Mouse (Mus musculus) lung, postnatal 25 days (tissue): ENCODE measurements around the gene Ptprs.
"Not testable (repeated sequence)": the region's sequence is repeated elsewhere in the genome, so short reads cannot be mapped to it uniquely, and the experiment has no call there.

ENCODE experiments used
- DNase-seq: peaks from one replicate; pipeline ENCODE4 v3.0.0; 2022; ENCODE audit warnings: low spot score

Ptprs gene

DNA sequence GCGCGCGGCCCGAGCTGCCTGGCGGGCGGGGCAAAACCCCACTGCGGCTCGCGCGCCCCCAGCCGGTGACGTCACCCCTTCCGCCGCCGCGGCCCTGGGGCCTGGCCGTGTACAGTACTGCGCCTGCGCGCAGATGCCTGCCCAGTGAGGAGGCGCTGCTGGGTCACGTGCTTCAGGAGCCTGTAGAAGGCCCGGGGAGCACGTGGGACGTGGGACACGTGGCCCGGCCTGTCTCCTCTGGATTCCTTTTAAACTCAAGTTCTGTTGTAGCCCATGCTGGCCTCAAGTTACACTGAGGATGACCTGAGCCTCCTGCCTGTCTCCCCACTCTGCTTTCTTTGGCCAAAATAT is at the start of gene Ptprs:
Ptprs (minus strand) TSS at position 82 of the 351 bp plus-strand sequence.
- peak; percentile 90 for DNase-seq

DNA sequence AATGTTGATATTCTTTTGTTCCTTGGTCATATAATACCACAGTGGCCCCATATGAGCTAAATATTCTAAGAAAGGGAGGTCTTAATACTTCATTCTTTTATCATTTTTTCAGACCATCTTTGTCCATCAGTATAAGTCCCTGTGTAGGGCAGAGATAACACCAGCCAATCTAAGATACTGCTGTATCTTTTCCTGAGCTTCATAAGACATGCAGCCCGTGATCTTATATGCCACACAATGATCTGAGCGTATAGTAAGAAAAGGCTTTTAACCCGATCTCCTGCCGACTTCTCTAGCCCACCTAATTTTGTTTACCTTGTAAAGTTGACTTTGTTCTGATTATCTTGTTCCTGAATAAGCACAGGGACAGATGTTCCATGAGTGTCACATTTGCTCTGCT is 48.7 kb upstream of the Ptprs start:
- no peak for DNase-seq

DNA sequence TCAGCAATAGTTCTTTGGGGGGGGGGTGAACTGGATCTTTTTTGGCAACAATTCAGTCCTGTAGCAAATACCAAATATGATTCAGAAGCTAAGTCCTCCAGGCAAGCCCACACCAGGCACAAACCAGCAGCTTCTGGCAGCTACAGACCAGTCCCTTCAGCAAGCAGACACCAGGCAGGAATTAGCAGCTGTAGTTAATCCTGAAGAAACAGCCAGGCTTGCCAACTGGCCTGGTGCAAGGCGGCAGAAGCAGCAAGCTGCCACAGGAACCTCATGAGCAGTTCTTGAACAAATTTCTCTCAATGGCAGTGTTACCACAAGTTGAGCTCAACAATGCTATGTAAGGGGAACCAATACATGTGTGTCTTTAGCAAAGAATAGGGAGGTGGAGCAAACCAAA is 46.5 kb upstream of the Ptprs start:
- DNase-seq: no peak

DNA sequence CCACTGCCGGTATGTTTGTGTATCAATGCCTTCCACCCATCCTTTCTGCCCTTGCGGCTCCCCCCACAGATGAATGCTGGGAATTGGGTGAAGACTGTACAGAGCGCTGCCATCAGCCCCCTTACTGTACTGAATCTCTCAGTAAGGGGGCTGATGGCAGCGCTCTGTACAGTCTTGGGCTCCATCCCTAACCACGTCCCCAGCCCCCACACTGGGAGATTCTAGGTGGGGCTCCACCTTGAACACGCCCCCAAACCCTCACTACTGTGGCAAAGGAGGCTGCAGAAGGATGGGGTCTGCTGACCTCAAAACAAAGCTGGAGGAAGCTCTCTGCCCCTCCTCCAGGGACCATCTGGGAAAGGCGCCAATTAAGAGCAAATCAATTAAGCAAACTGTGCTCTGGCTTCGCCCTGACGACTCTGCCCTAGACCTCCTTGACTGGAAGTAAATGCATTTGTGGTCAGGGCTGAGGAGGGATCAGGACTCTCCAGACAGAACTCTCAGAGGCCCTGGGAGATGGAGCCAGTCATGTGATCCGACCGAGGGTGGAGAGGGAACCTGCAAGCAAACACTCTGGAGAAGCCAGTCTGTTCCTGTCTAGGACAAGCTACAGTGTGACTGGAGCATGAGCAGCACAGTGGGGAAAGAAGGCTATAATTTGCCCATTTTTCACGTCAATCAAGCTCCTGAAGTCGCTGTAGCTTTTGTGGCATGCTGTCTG is 39.6 kb upstream of the Ptprs start:
- DNase-seq: no peak

DNA sequence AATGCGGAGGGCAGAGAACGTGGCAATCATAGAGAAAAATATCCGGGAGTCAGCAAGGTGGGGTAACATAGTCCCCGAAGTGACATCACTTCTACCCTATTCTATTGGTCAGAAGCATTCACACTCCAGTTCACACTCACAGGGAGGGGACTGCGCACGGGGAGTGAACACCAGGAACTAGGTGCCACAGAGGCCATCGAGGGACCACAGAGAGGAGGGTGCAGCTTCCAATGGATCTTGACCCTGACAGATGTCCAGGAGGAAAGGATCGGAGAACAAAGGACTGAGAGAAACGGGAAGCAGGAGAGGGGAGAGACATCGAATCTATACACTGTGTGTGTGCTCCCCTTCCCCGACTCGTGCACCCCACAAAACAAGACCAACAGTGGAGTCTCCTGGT is 38.6 kb upstream of the Ptprs start:
- DNase-seq: no peak

DNA sequence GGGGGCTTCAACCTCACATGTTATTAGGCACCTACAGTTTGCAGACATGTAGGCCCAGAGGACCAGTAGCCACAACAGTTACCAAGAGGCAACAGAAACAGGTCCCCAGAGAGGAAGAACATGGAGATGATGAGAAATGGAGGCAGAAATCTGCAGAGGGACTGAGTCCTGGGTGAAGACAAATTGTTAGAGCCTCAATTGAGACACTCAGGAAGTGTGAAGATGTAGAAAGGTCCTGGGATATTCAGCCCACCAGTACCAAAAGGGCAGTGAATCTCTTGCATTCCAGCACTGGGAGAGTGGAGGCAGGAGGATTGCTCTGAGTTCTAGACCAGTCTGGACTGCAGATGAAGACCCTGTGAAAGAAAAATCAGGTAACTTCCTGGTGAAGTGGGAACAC is 38.0 kb upstream of the Ptprs start:
- no peak for DNase-seq

DNA sequence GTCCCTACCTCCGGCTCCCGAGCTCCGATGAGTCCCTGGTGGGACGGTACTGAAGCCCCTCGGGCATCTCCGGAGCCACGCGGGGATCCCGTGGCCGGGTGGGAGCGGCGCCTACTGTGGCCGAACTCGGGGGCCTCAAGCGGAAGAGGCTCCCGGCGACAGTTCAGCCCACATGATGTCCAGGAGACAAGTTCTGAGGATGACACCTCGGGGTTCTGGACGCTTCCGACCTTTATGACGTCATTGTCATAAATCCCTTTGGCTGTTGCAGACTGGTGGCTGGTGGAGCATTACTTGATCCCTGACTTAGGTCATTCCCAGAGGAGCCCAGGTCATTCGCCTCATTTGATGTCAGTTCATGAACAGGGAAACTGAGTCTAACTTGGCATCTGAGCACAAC is 36.0 kb upstream of the Ptprs start, which contains the start of gene Znrf4:
Znrf4 (minus strand) TSS at position 122 of the 400 bp plus-strand sequence.
- DNase-seq: no peak

DNA sequence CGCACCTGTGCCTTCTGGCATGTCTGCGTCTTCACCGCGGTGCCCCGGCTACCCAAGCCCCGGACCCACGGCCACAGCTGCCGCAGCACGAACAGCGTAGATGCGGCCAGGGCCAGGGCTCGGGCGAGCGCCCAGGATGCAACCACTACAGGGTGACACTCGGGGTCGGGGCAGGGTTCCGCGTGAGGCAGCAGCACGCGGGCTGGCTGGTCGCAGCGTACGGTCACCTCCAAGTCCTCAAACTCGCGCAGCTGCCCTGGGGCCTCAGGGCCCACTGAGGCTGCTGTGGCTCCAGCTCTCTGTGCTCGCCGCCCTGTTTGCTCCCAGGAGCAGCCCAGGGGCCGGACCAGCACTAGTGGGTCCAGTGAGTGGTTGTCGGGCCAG is 35.4 kb upstream of the Ptprs start:
- DNase-seq: no peak

DNA sequence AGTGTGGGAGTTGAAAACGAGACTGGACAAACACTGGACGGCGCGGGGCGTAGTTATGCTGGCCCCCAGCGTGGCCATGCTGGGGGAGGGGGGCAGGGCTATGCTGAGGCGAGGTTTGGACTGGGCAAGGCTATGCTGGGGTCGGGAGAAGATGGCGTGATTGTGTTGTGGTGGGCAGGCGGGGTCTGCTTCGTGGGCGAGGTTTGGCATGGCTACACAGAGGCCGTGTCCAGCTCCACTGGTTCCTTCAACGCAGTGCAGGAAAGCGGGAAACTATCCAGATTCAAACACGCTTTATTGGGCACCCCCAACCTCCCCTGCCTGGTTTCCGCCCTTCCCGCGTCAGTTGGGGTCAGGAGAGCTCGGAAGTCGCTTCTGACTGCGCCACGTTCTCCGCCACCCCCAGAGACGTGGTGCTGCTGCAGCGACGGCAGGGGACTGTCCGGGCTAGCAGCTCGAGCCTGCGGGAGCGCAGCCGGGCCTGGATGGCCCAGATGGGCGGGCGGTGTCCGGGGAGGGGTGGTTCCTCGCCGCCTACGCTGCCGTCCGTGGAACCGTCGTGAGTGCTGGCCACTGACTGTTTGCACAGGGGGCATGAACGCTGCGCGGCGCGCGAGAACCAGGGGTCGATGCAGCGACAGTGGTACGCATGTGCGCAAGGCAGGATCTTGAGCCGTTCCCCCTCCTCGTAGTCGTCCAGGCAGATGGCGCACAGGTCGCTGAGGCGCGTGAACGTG is 34.9 kb upstream of the Ptprs start:
- no peak for DNase-seq

DNA sequence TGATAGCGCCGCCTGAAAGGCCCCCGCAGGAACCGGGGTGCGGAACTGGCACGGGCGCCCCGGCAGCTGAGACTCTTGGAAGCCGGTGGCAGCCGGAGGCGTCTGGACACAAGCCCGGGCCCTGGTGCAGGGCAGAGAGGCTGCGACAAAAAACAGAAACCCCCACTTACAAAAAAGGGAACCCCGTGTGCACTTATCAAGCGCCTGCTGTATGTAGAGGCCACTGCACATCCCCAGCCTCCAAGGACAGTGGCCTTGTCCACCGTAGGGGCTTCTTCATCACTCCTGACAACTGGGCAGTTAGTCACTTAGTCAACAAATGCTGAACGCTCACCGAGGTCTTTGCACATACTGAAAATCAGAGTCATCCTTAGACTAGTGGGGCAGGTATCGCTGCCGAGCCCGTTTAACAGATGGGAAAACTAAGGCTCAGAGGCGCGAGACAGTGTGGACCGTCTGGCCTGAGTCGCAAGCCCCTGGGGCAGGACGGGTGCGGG is 34.2 kb upstream of the Ptprs start:
- DNase-seq: no peak

DNA sequence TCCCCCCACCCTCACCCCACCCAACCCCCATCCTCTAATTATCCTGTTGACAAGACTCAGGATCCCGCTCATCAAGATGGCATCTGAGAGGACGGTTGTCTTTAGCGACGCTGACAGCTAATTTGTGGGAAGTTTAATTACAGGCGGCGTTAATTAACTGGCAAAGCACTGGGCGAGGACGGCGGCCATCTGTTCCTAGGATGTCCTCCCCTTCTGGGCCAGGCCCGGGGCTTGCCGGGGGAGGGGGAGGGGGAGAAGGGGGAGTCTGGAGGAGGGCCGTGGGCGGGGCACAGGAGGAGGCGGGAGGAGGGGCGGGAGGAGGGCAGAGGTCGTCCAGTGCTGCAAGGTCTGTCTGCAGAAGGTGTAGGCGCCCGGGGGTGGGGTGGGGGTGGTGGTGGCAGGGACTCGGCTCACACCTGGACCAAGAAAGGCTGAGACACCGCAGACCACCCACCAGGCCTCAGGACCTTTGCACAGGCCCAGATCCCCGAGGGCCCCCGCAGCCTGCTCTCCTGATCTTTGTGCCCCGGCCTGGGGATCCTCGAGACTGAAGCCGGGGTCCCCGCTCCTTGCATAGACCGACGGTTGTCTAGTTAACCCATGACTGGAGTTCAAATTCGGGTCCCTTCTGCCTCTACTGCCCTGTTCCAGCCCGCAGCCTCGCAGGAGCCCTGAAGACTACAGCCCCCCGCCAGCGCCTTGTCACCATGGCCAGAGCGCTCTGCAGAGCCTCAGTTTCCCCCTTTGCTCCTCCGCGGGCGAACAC is 33.6 kb upstream of the Ptprs start:
- DNase-seq: no peak

DNA sequence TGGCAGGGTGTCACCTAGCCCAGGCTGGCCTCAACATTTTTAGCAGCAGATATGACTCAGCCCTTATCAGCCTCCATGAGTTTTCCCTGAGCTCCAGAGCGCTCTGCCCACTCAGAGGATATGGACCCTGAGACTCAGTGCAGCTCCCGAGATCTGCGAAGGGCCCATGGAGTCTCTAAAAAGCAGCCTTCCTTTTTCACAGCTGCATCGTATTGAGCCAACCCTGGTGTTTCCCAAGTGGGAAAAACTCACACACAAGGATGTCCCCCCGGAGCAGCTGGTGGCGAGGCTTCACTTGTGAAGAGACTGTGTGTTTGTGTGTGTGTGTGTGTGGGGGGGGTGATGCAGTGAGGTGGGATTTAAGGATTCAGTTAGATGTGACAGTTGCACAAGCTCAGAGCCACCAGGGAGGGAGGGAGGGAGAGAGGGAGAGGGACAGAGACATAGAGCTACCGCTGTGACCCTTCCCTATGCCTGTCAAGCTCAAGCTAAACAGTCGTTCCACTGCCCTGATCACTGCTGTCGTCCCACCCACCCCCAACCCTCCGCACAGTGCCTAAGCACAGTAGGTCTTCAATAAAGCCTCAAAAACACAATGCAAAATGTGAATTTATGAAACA is 32.8 kb upstream of the Ptprs start:
- DNase-seq: no peak

DNA sequence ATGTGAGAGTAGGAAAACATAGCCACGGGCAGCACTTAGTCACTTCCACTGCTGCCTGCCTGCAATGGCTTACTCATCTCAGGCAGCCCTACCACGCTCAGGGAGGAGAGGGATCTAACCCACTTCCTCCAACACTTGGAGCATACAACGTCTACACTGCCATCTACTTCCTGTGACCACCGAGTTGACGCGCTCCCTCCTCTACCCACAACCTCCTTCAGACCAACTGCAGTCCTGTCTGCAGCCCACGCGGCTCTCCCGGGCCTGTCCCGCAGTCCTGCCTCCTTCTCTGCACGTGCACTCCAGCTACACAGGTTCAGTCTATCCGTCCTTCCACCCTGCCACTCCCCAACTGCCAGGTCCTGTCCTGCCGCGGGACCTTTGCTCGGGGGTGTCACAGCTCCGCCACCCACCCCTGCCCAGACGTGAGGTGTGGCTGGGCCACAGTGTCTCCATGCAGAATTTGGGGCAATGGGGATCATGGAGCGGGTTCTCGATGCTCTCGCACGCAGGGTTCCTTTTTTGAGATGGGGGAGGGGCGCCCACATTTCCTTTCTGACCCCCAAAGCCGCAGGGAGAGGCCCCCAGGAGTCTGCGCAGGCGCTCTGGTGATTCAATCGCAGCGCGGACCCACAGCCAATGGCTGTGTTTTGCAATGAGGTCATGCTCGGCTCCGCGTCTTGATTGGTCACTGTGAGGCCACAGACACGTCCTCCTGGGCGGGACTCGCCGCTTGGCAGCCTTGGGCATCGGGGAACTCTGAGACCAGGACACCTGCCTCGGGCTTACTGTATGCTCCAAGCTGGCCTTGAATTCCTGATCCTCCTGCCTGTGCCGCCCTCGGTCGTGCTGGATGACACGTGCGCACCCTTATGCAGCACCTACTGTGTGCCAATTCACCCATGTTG is 31.1 kb upstream of the Ptprs start:
- peak; percentile 96 for DNase-seq

DNA sequence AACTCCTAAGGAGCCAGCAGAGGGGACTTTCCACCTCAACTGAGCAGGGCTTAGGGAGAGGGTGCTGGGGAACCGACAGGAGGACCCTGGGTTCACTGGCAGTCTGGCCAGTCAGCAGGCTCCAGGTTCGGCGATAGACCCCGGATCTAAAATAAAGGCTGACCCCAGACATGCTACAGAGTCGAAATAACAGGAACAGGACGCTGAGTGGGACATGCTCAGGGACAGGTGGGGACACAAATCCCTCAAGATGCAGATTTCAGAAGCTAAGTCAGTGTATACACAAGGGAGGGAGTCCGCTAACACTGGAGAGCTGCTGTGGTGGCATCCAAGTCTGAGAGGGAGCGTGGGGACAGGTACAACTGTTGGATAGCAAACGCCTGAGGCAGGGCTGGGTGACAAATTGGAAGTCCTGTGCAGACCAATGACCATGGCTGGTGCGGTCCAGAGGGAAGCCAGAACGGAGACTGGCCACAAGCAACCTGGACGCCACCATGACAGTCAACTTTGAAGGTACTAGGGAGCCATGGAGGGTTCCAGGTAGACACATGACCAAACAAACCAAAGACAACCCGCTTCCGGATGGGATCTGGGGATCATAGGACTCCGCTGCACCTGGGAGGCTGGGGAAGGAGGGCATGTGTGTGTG is 30.3 kb upstream of the Ptprs start:
- DNase-seq: no peak

DNA sequence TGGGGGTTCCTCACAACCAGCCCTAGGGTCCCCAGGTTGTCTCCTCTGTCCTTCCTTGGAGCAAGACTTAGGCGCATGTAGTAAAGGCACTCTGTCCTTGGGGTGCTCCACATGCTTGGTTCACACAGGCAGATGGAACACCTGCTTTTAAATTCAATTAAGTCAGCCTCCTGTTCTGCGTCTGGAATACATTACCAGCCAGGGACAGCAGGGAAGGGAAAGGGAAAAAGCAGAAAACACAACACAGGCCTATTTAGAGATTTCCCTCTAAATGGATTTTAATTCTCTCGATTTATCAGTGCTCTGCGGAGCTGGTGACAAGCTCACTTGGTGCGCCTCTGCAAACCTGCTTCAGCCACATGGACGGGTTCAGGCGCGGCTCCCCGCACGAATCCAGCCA is 29.1 kb upstream of the Ptprs start:
- DNase-seq: no peak

DNA sequence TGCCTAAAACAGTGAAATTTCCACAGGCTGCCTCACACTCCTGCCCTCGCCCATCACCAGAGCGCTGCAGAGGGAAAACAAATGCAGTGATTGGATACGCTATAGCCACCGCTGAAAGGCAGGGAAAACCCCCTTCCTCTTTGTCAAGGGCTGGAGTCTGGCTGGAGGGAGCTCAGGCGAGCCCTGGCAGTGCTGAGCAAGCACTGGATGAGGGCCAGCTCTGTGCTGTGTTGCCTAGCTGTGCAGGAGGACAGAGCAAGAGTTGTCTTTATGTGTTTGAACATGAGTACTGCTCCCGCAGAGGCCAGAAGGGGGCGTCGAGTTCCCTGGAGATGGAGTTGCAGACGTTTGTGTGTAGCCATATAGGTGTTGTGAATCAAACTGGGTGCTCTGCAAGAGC is 26.2 kb upstream of the Ptprs start:
- DNase-seq: peak; percentile 29

DNA sequence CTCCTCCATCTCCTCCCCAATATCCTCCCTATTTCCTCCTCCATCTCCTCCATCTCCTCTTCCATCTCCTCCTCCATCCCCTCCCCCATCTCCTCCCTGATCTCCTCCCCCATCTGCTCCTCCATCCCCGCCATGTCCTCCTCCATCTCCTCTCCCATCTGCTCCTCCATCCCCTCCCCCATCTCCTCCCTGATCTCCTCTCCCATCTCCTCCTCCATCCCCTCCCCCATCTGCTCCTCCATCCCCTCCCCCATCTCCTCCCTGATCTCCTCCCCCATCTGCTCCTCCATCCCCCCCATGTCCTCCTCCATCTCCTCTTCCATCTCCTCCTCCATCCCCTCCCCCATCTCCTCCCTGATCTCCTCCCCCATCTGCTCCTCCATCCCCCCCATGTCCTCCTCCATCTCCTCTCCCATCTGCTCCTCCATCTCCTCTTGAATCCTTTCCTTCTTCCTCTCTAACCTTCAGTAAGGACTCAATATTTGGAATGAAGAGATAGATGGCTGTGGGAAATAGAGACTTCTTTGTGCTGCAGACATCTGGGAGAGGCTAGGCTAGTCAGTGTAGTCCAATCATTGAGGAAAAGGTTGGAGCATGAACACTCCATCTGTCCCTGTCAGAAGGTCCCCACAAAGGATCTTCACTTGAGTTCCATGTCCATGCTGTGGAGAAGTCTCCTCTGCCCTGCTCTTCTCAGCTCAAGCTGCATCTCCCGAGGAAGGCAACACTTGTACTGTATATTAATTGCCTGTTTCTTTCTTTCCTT is 25.5 kb upstream of the Ptprs start:
- DNase-seq: not testable (repeated sequence)

DNA sequence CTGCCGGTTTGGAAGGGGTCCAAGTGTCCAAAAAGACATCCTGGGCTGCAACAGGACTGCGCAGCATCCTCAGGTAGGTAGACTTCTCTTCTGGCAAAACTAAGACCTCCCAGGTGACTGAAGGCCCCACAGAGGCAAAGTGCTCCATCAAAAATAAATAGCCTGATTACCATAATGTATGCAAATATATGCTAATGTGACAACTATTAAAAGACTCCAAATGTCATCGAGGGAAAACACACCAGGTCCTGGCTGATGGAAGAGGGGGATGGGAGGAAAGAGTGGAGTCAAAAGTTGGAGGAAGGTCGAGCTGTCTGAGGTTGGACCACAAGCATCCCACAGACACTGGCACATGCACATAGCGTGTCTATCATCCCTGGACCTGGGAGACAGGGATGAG is 22.9 kb upstream of the Ptprs start:
- no peak for DNase-seq

DNA sequence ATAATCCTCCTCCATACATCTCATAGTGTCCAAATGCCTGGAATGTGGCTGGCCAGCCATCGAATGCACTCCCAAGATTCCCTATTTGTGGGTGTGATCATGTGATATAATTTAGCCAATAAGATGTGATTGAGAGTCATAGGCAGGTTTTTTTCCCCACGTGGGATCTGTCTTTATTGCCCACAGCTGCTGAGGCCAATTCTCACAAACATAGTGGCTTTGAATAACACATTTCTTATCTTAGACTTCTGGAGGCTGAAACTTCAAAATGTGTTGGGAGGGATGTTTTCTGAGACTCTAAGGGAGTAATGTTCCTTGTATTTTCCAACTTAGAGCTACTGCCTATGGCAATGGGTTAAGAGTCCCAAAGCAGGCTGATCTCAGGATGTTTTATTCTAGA is 18.2 kb upstream of the Ptprs start:
- no peak for DNase-seq

DNA sequence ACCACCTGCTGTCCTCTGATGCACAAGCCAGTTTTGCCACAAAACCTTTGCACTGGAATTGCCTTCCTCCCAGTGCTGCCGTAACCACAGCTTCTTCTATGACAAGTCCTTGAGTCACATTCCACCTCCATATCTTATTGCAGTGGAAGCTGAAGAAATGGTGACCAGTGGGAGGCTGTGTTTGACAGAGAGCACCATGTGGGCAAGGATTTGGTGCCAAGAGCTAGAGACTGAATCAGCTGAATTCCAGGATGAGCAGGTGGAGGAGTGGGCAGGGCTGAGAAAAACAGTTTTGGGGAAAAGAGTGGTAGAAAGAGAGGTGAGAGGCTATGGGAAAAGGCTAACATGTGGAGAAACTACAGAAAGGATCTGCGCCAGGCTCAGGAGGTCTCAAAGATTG is 17.6 kb upstream of the Ptprs start:
- no peak for DNase-seq
